Mouse (Mus musculus): Measurements from ENCODE around the gene Clmn.
A peak's percentile ranks its signal among the peaks of the same experiment; 100 is the strongest.

The Clmn gene

DNA sequence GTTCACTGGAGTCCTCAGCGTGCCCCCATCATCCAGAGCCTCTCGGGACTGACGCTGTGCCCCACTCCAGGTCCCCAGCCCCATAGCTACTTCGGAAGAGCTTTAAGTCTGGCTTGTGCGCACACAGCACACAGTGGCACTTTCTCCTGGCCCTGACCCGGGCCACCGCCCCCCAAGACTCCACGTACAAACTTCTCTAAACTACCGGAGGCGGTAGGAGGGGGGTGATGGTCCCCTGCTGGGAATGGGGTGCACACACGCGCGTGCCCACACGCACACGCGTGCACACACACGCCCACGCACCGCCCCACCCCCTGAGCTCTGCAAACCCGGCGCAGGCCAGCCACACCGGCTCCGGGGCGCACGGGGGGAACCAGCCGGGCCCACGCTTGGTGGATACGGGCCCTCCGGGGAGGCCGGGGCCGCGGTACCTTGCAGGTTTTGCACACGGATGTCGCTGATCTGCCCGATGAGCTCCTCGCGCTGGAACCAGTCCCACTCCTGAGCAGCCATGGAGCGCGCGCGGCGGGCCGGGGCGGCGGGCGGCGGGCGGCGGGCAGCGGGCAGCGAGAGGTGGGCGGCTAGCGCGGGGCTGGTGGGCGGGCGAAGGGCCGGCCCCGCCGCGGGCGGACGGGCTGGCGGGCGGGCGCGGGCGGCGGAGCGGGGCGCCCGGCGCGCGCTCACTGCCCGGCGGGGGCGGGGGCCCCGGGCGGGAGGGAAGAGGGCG is at the start of gene Clmn:
Gene Clmn, minus strand, starts transcription at position 638 of the 727 bp plus-strand sequence.
- peak; percentile 51 to 52 for DNase-seq (ENCODE audit: low spot score in 2 of 2)

DNA sequence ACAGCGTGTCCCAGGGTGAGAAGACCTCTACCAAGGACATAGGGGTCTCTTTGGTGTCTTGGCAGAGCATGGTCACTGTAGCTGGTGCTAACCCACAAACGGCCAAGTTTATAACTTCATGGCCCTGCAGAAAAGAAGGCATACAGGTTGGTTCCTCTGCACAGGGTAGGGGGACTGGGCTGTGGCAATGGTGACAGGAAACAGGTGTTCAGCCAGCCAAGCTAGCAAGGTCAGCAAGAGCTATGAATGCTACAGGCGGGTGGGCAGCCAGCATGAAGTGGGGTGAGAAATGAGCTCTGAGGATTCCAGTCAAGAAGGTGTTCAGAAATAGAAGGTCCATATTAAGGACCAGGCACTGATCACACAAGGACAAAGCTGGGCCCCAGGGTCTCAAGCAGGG is 48.1 kb upstream of the Clmn start:
- no peak for DNase-seq (ENCODE audit: low spot score in 2 of 2)

DNA sequence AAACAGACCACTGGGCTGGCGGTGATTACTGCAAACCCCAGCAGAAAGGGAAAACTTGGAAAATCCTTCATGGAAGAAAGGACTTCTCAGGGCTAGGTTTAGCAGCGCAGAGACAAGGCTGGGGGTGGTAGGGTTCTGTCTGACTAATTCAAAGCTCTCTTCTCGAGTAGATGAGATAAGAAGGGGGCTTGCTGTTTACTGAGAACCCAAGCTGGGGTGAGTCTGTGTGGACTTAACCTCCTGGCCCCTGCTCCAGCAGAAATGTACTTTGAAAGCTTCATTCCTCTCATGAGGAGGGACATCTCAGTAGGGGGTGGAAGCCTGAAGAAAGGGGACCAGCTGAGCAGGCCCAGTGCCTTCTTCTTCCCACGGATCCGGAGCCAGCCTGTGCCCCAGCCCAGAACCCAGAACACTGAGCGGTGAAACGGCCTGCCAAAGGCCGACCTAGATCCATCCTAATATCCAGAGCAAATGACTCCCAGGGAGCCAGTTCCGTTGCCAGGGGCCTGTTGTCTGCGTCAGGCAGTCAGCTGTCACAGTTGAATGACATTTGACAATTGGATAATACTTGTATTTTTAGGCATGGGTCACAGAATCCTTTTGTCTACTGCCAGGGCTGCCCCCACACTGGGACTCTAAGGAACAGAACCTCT is 47.5 kb upstream of the Clmn start:
- peak; percentile 40 to 61 for DNase-seq (ENCODE audit: low spot score in 2 of 2)

DNA sequence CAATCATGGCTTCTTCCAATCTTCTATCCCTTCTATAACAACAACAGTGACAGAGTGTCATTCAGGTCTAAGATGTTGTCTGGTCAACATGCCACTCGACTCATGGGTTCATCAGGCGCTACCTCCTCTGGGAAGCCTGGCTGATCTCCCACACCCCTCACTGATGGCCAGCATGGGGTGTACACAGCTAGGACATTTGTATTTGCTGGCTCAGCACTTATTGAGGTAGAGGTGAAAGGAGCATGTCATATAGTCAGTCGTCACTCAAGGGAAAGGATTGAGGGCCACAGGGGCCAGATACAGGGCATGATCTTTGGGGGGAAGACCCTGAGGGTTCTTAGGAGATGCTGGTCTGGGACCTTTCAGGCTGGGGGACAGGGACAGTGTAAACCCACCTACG is 44.9 kb upstream of the Clmn start:
- DNase-seq (ENCODE audit: low spot score in 2 of 2): no peak

DNA sequence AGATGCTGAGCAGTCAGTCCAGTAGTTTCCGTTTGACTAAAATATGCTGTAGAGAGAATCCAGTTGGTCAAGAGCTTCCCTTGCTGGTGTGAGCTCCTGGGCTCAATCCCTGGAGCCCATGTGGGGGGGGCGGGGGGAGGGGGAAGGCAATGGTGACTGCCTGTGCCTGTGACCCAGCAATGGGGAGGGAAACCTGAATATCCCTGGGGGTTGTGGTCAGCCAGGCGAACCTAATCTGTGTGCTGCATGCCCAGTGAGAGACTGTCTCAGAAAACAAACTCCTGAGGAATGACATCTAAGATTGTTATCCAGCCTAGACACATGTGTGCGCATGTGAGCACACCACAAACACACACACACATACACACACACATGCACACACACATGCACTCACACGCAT is 44.1 kb upstream of the Clmn start:
- no peak for DNase-seq (ENCODE audit: low spot score in 2 of 2)

DNA sequence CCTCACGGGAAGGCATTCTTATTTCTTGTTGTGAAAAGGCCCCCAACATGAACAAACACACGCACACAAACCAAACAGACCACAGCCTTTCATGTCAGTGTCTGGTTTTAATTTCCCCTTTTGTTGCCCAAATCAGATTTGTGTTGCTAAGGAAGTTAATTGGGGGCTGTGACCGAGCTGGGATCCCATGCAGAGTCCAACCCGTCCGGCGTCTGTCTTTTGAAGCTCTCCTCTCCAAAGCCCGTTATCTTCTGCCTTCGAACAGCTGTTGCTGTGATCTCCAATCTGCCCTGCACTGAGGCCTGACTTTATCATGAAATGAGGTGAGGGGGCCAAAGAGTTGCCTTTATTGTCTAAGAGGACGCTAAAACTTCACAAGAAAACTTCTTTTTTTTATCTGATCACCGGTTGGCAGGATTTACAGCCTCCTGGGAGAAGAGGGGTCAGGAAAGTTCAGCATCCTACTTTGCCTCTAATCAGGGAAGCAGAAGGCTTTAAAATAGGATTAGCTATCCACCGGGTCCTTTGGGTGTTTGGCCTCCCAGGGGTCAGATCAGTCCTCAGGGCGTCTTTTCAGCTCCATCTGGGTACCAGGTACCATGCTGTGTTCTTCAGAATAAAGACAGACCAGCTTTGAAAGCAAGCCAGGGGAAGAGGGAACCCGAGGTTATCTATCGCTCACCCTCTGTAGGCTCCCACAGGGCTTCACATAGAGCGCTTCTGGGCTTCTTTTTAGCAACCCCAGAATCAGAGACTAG is 43.3 kb upstream of the Clmn start:
- no peak for DNase-seq (ENCODE audit: low spot score in 2 of 2)

DNA sequence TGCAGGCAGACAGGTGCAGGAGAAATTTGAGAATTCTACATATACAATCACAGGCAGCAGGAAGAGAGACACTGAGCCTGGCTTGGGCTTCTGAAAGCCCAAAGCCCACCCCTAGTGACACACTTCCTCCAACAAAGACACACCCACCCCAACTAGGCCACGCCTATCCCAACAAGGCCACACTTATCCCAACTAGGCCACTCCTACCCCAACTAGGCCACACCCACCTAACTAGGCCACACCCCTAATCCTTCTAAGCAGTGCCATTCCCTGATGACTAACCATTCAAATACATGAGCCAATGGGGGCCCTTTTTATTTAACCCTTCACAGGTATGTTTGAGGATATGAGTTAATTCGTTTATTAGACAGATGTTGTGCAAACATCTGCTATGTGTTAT is 42.3 kb upstream of the Clmn start:
- no peak for DNase-seq (ENCODE audit: low spot score in 2 of 2)

DNA sequence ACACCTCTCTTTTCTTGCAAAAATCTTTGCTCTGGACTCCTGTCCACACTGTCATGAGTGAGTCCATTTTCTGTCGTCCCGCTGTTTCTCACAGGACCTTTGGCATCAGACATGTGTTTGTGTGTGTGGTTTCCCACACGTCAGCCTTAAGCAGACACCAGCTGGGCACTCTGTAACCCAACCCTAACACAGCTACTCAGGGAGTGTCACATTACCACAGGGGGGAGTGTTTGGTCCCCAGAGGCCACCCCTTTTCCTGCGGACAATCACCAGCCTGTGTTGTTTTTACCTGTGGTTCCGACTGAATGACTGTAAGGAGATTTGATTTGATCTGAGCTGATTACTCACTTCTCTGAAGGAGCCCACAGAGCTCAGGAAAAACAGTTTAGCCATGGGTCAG is 39.3 kb upstream of the Clmn start:
- no peak for DNase-seq (ENCODE audit: low spot score in 2 of 2)

DNA sequence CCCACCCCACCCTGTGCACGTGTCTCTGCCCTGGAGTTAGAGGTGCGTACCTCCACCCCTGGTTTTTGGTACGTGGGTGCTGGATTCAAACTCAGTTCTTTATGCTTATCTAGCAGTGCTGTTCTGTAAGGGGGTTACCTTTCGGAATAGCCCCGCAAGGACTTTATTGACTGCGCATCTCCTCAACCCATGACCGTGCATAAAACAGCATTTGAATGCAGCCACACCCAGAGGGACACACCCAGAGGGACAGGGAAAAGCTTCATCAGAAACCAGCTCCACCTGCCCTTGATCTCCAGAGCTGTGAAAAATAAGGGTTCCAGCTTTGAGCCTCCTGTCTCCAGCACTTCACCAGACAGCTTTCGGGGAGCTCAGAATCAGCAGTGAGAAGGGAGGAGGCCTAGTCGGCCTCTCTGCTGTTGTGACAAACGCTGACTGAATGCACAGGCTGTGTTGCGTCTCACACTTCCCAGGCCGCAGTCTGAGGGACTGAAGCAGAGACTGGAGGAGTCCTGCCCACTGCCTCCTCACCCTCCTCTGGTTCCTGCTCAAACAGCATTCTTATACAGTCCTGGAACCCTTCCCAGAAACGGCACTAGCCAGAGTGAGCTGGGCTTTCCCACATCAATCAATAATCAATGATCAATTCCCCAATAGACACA is 37.6 kb upstream of the Clmn start:
- no peak for DNase-seq (ENCODE audit: low spot score in 2 of 2)

DNA sequence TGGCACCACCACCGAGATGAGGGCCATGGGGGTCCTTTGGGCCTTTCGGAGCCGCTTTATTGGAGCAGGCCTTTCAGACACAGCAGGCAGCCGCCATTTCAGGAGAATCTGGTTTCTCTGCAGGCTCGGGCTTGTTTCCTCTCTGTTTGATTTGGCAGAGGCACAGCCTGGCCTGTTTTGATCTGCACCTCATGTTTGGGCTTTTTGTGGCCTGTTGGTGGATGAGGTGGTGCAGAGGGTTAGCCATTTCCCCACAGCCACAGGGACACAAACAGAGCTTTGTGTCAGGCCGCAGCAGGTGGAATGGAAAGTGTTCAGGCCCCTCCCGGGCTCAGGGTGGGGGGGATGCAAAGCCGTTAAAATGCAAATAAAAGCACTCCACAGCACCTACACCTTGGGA is 36.4 kb upstream of the Clmn start:
- no peak for DNase-seq (ENCODE audit: low spot score in 2 of 2)

DNA sequence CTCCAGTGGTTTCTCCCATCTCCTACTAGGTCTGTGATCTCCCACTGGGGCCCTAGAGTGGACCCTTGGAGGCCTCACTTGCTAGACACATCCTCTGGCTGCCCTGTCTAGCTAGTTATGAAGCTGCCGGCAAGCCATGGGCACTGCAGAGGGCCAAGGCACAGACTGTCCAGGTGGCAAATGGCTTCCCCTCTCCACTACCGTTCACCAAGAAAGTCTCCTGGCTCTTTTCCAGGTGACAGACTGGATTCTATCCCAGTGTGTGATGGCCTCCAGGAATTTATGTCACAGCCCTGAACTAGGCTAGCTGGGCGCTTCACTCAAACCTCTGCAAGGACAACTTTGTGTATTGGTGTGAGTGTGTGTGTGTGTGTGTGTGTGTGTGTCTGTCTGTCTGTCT is 35.0 kb upstream of the Clmn start:
- no peak for DNase-seq (ENCODE audit: low spot score in 2 of 2)

DNA sequence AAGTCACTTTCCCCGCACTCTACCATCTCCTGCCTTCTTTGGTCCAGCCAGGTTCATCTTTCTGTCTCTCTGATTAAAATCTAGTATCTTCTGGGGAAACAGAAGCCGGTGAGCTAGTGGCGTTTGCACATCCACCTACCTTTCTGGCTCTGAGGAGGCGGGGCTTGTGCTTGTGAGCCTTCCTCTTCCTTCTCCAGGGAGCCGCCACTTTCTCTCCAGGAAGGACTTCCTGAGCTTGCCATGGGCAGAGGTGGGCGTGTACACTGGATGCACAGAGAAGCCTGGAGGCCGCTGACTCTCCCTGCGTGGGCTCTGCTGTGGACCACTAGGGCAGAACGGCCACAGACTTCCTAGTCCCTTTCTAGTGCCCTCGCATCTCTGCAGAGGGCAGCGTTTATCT is 34.3 kb upstream of the Clmn start:
- DNase-seq (ENCODE audit: low spot score in 2 of 2): no peak

DNA sequence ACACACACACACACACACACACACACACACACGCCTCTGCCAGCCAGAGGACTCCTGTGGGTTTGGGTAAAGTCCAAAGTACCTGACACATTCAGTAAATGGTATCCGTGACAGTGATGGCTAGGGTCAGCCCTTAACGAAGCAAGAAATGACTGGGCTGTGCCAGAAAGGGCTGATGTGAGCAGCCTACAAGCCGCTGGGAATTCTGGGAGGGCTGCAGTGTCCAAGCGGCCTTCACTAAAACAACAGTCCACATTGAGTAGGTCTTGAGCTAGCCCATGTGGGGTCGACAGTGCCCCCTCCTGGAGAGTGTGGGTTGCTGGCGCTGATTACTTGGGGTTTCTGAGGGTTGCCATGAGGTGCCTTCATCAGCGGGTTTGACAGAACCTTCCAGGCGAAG is 33.8 kb upstream of the Clmn start:
- no peak for DNase-seq (ENCODE audit: low spot score in 2 of 2)

DNA sequence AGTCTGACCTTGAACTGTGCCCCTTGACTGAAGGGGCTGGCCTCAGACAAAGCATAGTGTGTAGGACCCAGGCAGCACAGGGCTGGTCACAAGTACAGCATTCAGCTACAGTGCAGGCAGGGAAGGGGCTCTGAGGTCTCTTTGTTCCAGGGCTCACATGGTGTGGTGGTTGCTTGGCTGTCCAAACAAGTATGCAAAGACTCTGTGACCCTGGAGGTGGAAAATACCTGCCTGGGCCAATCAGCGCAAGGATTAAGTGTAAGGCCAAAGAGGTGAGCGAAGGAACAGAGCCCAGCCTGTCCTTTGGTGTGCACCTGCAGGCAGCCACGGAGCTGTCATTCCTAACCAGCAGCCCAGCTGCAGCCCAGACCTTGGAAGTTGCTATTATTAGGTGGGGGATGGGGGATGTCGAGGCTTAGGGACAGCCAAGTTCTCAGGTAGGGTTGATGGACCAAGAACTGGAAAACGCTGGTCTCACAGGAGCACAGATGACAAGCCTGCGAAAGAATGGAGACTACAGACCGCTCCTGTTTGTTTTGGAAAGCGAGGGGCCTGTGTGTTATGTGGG is 32.3 kb upstream of the Clmn start:
- no peak for DNase-seq (ENCODE audit: low spot score in 2 of 2)

DNA sequence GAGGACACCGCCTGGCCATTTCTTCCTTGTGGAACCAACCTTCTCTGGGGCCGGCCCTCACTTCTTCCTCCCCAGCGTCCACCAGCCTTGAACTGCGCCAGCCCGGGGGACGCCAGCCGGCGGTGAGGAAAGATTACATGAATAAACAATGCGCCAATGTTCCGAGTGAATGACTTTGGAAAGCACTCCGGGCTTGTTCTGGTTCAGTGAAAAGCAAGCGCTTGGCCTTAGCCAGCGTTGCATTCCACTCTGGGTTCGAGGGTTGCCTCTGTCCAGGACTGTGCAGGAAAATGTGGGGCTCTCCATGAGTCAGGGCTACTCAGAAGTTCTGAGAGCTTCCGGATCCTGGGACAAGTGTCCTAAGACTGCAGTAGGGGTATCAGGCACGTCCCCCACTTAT is 31.8 kb upstream of the Clmn start:
- DNase-seq (ENCODE audit: low spot score in 2 of 2): peak; percentile 24 to 44

DNA sequence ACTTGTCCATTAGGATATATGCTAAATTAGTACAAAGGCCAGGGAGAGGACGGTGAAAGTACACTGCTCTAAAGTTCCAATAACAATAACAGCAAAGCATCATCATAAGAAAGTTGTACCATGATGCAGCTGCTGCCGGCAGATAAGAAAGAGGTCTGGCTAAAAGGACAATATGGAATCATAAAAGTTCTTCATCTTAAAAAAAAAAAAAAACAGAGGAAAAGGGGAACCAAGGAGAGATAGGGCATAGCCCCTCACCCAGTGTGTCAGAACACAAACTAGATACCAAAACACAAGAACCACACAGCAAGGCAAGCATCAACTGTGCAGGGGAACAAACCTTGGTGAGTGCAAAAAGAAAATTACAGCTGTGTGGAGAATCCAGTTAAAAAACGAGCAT is 27.4 kb upstream of the Clmn start:
- DNase-seq (ENCODE audit: low spot score in 2 of 2): no peak

DNA sequence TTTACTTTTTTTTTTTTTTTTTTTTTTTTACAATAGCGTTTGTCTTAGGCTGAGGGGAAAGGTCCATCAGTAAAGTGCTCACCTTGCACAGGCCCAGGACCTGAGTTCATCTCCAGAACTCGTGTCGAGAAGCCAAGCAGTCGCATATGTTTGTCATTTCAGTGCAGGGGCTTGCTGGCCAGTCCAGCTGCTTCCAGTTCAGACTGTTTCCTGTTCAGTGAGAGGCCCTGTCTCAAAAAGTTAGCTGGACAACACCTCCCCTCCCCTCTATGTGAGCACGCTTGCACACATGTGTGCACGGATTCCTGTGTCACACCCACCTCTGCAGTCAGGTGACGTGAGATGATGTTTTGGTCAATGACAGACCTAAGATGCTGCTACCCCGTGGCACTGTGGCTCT is 25.2 kb upstream of the Clmn start:
- DNase-seq (ENCODE audit: low spot score in 2 of 2): no peak

DNA sequence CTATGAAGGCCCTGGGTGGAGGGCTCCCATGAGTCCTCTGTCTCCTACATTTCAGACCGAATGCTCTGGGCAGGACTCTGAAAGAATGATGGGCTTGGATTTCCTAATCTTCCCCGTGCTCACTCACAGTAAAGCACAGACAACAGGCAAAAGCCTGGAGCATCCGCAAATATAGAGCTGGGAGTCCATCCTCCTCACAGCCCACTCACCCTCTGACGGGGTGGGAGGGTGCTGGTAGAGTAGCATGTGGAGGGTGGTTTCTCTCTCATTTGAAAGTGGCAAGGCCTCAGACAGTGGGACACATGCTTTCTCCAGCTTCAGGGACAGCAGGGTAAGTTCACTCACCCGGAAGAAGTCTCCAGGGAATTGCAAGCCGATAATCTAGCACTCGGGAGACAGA is 21.2 kb upstream of the Clmn start:
- no peak for DNase-seq (ENCODE audit: low spot score in 2 of 2)

DNA sequence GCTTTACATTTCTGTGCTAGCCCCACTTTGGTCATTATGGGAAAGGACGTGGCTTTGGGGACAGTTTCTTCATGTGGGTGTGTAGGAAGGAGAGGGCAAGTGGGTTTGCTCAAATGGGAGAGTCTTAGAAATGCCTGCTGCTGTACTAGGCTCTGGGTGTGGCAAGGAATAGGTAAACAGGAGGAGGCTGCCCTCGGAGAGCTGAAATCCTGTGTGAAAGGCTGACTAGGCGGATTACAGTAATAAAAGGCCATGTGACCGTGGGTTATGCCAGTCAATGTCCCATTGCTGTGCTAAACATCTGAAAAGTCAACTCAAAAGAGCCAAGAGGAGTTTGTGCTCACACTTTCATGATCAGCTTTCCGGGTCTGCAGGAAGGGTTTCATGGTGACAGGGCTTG is 17.7 kb upstream of the Clmn start:
- no peak for DNase-seq (ENCODE audit: low spot score in 2 of 2)

DNA sequence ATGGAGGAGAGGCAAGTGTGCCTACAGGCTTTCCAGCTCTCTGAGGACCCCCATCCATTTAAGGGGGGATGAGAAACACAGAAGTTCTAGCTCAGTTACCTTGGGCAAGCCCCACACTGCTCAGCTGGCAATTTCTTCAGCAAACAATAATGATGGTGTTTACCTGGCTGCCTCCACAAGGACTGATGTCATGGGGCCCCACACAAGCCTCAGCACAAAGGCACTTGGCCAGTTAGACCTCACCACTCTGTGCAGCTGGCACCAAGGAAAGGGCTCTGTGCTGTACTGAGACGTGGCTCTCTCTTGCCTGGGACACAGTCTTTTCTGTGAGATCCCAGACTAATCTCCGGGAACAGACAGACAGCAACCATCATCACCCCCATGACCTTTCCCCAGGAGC is 17.2 kb upstream of the Clmn start:
- no peak for DNase-seq (ENCODE audit: low spot score in 2 of 2)

DNA sequence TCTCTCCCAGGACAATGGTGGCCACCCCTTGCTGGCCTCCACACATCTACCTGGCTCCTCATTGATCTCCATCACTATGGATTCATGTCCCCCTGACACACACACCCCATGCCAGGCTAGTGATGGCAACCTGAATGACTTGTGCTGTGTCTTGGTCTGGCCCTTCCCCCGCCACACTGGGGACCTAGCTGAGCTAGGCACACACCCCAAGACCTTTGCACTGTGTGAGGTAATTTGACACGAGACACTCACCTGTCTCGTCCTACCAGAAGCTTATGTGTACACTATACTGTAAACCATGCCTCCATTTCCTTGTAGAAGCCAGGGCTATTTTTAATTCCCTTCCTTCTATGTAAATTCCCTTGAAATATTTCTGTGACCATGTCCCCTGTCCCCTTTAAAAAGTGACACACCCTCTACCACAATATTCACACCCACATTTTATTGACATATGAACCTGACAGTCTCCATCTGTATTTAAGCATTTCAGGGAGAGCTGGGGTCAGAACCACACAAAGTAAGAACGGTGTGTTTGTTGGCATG is 16.7 kb upstream of the Clmn start:
- DNase-seq (ENCODE audit: low spot score in 2 of 2): no peak

DNA sequence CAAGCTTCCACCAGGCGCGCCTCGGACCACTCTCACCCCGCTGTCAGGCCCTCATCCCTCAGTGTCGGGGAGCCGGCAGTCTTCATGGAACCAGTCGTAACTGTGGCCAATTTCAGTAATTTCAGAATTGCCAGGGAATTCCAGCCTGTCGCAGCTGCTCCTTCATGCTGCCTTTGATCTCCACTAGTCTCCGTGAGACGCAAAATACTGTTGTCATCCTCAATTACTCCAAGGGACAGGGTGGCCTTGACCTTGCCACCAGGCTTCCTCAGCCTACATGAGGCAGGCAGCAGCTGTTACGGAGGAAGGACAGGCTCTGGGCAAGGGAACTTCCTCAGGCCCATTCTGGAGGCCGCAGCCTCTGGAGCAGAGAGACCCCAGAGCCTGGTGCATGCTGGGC is 15.5 kb upstream of the Clmn start:
- DNase-seq (ENCODE audit: low spot score in 2 of 2): no peak

All from frontal cortex, postnatal 36 days (tissue).